Mouse (Mus musculus) forebrain, embryonic 14.5 days (tissue): ENCODE measurements around the gene Rhebl1. TPM values are rescaled to one million over a fixed set of nuclear protein-coding genes. Genes with fewer than 3 reads are reported as not detected.
A peak's percentile ranks its signal among the peaks of the same experiment; 100 is the strongest.

Experiments used
- ATAC-seq: fragments of 200-750 bp; cut with Nextera tagmentation; 2 replicates; pipeline ENCODE4 v1.8.0; 2017; ENCODE audit warnings: mild to moderate bottlenecking, moderate library complexity
- DNase-seq: peaks from one replicate; pipeline ENCODE4 v3.0.0-alpha.2; 2015; ENCODE audit warnings: low spot score
- H3K27ac ChIP-seq: fragments of 300-500 bp; sonication (generic); 2 replicates; pipeline ENCODE4 v1.5.1; 2014; ENCODE audit warnings: low read depth, mild to moderate bottlenecking, control low read depth, low read length, moderate library complexity
- H3K27me3 ChIP-seq: fragments of 300-500 bp; sonication (generic); replicated peaks from 2 replicates; pipeline ENCODE4 v1.6.1; 2014; ENCODE audit warnings: low read length, control low read depth, mixed read lengths; ENCODE audit not compliant: control insufficient read depth, insufficient read depth
- H3K36me3 ChIP-seq: fragments of 300-500 bp; sonication (generic); 2 replicates; pipeline ENCODE4 v1.6.1; 2014; ENCODE audit warnings: low read length, control low read depth; ENCODE audit not compliant: control insufficient read depth, insufficient read depth
- H3K4me1 ChIP-seq: fragments of 300-500 bp; sonication (generic); 2 replicates; pipeline ENCODE4 v1.6.1; 2014; ENCODE audit warnings: antibody characterized with exemption, low read length, control low read depth; ENCODE audit not compliant: control insufficient read depth, insufficient read depth
- H3K4me2 ChIP-seq: fragments of 300-500 bp; sonication (generic); 2 replicates; pipeline ENCODE4 v1.6.1; 2014; ENCODE audit warnings: mild to moderate bottlenecking, control low read depth, low read length
- H3K4me3 ChIP-seq: fragments of 300-500 bp; sonication (generic); 2 replicates; pipeline ENCODE4 v1.5.1; 2014; ENCODE audit warnings: low read depth, low read length, control low read depth
- H3K9ac ChIP-seq: fragments of 300-500 bp; sonication (generic); 2 replicates; pipeline ENCODE4 v1.6.1; 2014; ENCODE audit warnings: mild to moderate bottlenecking, low read length, control low read depth, moderate library complexity
- H3K9me3 ChIP-seq: fragments of 300-500 bp; sonication (generic); replicated peaks from 2 replicates; pipeline ENCODE4 v1.6.1; 2016; ENCODE audit warnings: low read length, control low read depth, mixed read lengths; ENCODE audit not compliant: control insufficient read depth
- WGBS: fragments of 180-500 bp; shearing (Covaris S2); extraction: QIAGEN DNeasy Blood & Tissue Kit; methylation state at CpG from one replicate; pipeline ENCODE4 v1.1.7; 2014; 5-methylcytosine and 5-hydroxymethylcytosine counted together
- polyA plus RNA-seq: library from polyadenylated mRNA; unstranded; fragments of >200 nt; fragmentation: Nextera tagmentation; extraction: Ambion mirVana; gene quantifications from 2 replicates; pipeline ENCODE4 v1.2.1, GENCODE M21; 2014

Rhebl1 gene
- polyA plus RNA-seq, 1 experiment from 2014 or later = 30.3 TPM

DNA sequence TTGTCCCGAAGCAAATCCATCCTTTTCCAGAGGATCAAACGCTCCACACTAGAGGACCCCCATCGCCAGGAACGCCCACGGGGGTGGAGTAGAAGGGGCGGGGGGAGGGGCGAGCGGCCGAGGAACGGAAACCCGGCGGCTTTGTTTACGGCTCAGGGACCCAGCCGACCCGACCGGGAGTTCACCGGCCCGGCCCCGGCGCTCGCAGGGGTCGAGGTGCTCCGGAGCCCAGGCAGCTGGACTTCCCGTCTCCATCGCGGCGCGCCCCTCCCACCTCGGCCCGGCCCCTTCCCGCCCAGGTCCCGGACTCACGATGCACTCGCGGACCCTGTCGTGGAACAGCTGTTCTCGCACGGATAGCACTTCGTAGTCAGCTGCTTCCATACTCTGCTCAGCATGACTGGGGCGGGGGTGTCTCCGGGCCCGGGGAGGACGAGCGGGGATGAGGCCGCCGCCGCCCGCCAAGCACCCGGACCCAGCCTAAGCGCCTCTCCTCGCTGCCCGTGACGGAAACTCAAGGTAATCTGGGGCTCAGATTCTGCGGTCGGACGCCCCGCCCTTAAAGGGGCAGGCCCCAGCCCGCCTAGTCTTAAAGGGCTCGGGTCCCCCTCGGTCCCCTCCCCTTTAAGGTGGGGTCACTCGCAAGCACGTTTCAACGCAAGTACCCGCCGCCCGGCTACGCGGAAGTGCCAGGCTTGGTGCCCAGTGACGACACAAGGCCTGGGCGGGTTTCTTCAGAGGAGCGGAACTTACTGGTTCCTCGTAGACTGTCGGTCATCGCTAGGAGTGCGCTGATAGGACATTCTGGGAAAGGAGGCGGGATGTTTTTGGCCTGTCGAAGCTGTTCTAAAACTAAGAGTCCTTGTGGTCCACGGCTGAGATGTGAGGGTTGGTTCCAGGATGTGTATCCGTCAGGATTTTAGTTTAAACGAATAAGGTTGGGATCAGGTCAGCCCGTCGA lies 23.5 kb upstream of the Rhebl1 start, which contains the start of gene Lmbr1l:
TSS of gene Lmbr1l (minus strand) at position 694 of the 961 bp plus-strand sequence.
- DNase-seq = peak; percentile 100
- Histone ChIP-seq H3K9me3 (no peaks in the 10 kb centered on the region), H3K9ac (peak within 1 kb of the TSS; percentile 89), H3K4me1 (peaks cover 14% of the 10 kb centered on the region), H3K27me3 (no peaks in the 10 kb centered on the region), H3K4me2 (peak within 1 kb of the TSS; percentile 76), H3K27ac (peak within 1 kb of the TSS; percentile 98), H3K4me3 (peak within 1 kb of the TSS; percentile 98), H3K36me3 (peaks cover 21% of the 10 kb centered on the region)
- peak; percentile 99 for ATAC-seq
- under 1% methylated on average over 82 of the region's 82 CpGs for WGBS

- Histone ChIP-seq H3K4me2 (peak overlapping the region; percentile 76), H3K27me3 (no peaks in the 10 kb centered on the region), H3K4me3 (peak overlapping the region; percentile 98), H3K9me3 (no peaks in the 10 kb centered on the region), H3K9ac (peak overlapping the region; percentile 89), H3K4me1 (peaks cover 14% of the 10 kb centered on the region), H3K27ac (peak overlapping the region; percentile 98), H3K36me3 (peaks cover 28% of the 10 kb centered on the region)
- DNase-seq (peak; percentile 32), ATAC-seq (no peak)
- under 1% methylated on average over 14 of the region's 14 CpGs for WGBS
Measured at GRCm38 (mm10) chr15:98917091-98917490, 22.8 kb upstream of the Rhebl1 start.

DNA sequence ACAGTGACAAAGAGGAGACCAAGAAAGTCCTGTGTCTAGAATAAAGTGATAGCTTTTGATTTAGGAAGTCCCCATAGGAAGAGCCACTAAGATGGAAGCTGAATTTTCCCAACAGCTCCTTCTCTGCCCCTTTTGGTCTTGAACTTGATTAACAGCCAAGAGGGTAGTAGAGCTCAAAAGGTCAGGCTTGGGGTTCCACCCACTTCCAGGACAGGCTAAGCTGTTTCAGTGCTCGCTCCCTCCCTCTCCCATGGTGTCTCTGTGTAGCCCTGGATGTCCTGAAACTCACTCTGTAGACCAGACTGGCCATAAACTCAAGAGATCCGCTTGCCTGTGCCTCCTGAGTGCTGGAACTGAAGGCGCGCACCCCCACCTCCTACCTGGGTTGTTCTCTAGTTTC lies 21.7 kb upstream of the Rhebl1 start:
- H3K4me2 ChIP-seq = peak overlapping the region; percentile 76
- H3K27me3 ChIP-seq = no peaks in the 10 kb centered on the region
- peak overlapping the region; percentile 89 for H3K9ac ChIP-seq
- H3K36me3 ChIP-seq = peaks cover 39% of the 10 kb centered on the region
- no peak overlapping the region for H3K27ac ChIP-seq
- peaks cover 14% of the 10 kb centered on the region for H3K4me1 ChIP-seq
- no peak for DNase-seq
- H3K9me3 ChIP-seq = no peaks in the 10 kb centered on the region
- WGBS = 94% methylated on average over 4 of the region's 4 CpGs
- ATAC-seq = no peak
- H3K4me3 ChIP-seq = peak overlapping the region; percentile 98

GRCm38 (mm10) chr15:98914903-98915302 lies 20.6 kb upstream of the Rhebl1 start:
- ATAC-seq (no peak), DNase-seq (no peak)
- Histone ChIP-seq H3K4me2 (no peak overlapping the region), H3K27ac (no peak overlapping the region), H3K36me3 (peaks cover 50% of the 10 kb centered on the region), H3K9ac (no peak overlapping the region), H3K27me3 (no peaks in the 10 kb centered on the region), H3K4me3 (no peak overlapping the region), H3K9me3 (no peaks in the 10 kb centered on the region), H3K4me1 (peaks cover 14% of the 10 kb centered on the region)
- 92% methylated on average over 6 of the region's 6 CpGs for WGBS

- no peaks in the 10 kb centered on the region for H3K9me3 ChIP-seq
- peak; percentile 76 for DNase-seq
- H3K9ac ChIP-seq = no peak overlapping the region
- no peak overlapping the region for H3K4me3 ChIP-seq
- no peaks in the 10 kb centered on the region for H3K4me1 ChIP-seq
- peaks cover 2% of the 10 kb centered on the region; the same call in 1 of the 2 replicates for H3K27me3 ChIP-seq
- WGBS = 24% methylated on average over 10 of the region's 10 CpGs
- peak; percentile 54; the same call in 1 of the 2 replicates for ATAC-seq
- no peak overlapping the region for H3K27ac ChIP-seq
- H3K36me3 ChIP-seq = peaks cover 68% of the 10 kb centered on the region
- H3K4me2 ChIP-seq = no peak overlapping the region
Measured at GRCm38 (mm10) chr15:98904692-98905091, 10.4 kb upstream of the Rhebl1 start.

DNA sequence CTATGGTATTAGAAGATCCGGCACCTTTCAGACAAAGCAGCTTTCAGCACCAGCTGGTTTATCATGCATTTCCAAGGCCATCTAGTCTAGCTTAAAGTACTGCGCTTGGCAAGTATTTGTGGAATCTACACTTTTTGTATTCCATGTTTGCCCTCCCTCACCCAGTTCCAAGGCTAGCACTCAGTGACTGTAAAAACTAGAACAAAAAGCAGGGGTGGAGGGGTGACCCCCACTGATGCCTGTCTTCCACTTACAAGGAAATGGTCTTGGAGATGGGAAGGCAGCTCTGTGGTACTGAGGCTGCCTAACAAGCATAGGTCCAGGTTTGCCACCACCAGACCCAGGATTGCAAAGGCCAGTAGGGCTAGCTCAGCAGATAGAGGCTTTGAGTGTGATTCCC lies 8.3 kb upstream of the Rhebl1 start:
- no peak overlapping the region for H3K4me2 ChIP-seq
- WGBS = 90% methylated on average over 2 of the region's 2 CpGs
- no peak overlapping the region for H3K9ac ChIP-seq
- H3K36me3 ChIP-seq = peaks cover 47% of the 10 kb centered on the region
- no peak overlapping the region for H3K4me3 ChIP-seq
- no peak overlapping the region for H3K27ac ChIP-seq
- H3K27me3 ChIP-seq = peaks cover 22% of the 10 kb centered on the region
- ATAC-seq (no peak), DNase-seq (no peak)
- no peaks in the 10 kb centered on the region for H3K9me3 ChIP-seq
- no peaks in the 10 kb centered on the region for H3K4me1 ChIP-seq

GRCm38 (mm10) chr15:98901530-98901929 lies 7.2 kb upstream of the Rhebl1 start:
- H3K36me3 ChIP-seq = peaks cover 36% of the 10 kb centered on the region
- DNase-seq (no peak), ATAC-seq (no peak)
- WGBS = 60% methylated on average over 1 of the region's 1 CpGs
- no peak overlapping the region for H3K4me3 ChIP-seq
- H3K9me3 ChIP-seq = no peaks in the 10 kb centered on the region
- no peak overlapping the region for H3K9ac ChIP-seq
- H3K4me1 ChIP-seq = no peaks in the 10 kb centered on the region
- H3K27me3 ChIP-seq = peaks cover 32% of the 10 kb centered on the region
- H3K27ac ChIP-seq = no peak overlapping the region
- H3K4me2 ChIP-seq = no peak overlapping the region

GRCm38 (mm10) chr15:98897928-98898800 lies 3.8 kb upstream of the Rhebl1 start, which contains the start of gene Dhh:
Gene Dhh, minus strand, starts transcription at chr15:98898540.
- WGBS = under 1% methylated on average over 40 of the region's 41 CpGs
- H3K4me3 ChIP-seq = peak within 1 kb of the TSS; percentile 13
- H3K27ac ChIP-seq = no peak within 1 kb of the TSS
- no peak for ATAC-seq
- no peaks in the 10 kb centered on the region for H3K9me3 ChIP-seq
- peaks cover 6% of the 10 kb centered on the region for H3K36me3 ChIP-seq
- DNase-seq = no peak
- H3K4me2 ChIP-seq = peak within 1 kb of the TSS; percentile 14; the same call in 1 of the 2 replicates
- peaks cover 65% of the 10 kb centered on the region for H3K27me3 ChIP-seq
- no peak within 1 kb of the TSS for H3K9ac ChIP-seq
- peaks cover 15% of the 10 kb centered on the region; the same call in 1 of the 2 replicates for H3K4me1 ChIP-seq
